Mouse (Mus musculus): ENCODE data around the gene Gak.

- TF ChIP-seq EP300 (IDR thresholded peaks at IDR 0.05; ENCODE audit: low read length) (no peak), MAFK (IDR thresholded peaks at IDR 0.05; ENCODE audit: insufficient replicate concordance, low read length) (no peak), SIN3A (IDR thresholded peaks at IDR 0.05; ENCODE audit: low read length) (no peak), CTCF (conservative IDR thresholded peaks at IDR 0.05 in 1 of 2, IDR thresholded peaks at IDR 0.05 in 1 of 2; ENCODE audit: low read depth in 2 of 2, low read length in 2 of 2) (no peak), NRF1 (IDR thresholded peaks at IDR 0.05; ENCODE audit: low read depth, low read length) (no peak), KAT2A (IDR thresholded peaks at IDR 0.05; ENCODE audit: insufficient replicate concordance, low read length) (no peak), POLR2A (IDR thresholded peaks at IDR 0.05; ENCODE audit: low read depth, low read length) (no peak), POLR2AphosphoS2 (IDR thresholded peaks at IDR 0.05; ENCODE audit: low read depth, low read length) (no peak), USF1 (IDR thresholded peaks at IDR 0.05; ENCODE audit: low read depth, low read length) (no peak), ETS1 (conservative IDR thresholded peaks at IDR 0.05; ENCODE audit: low read depth, low read length) (no peak), GABPA (IDR thresholded peaks at IDR 0.05; ENCODE audit: insufficient replicate concordance, low read depth, low read length) (no peak)
Observed at GRCm38 (mm10) chr5:108543516-108544291, 85.9 kb downstream of the Gak start.

Measured in CH12.LX (cell line).